Mouse (Mus musculus) myocyte (in vitro differentiated cells): Measurements from ENCODE around the gene Pcbp4. TPM values are rescaled to one million over a fixed set of nuclear protein-coding genes. Genes with fewer than 3 reads are reported as not detected.
A peak's percentile ranks its signal among the peaks of the same experiment; 100 is the strongest.

Source experiments
- H3K27me3 ChIP-seq: one replicate; pipeline ENCODE4 v1.6.1; 2011; ENCODE audit not compliant: control insufficient read depth, insufficient read depth, insufficient read length
- H3K36me3 ChIP-seq: one replicate; pipeline ENCODE4 v1.6.1; 2011; ENCODE audit not compliant: control insufficient read depth, insufficient read depth
- H3K4me2 ChIP-seq: one replicate; pipeline ENCODE4 v1.6.1; 2011; ENCODE audit warnings: low read depth, control low read depth
- H3K4me3 ChIP-seq: one replicate; pipeline ENCODE4 v1.5.1; 2011; ENCODE audit warnings: mild to moderate bottlenecking, control low read depth, moderate library complexity
- H3K79me2 ChIP-seq: one replicate; pipeline ENCODE4 v1.6.1; 2011; ENCODE audit not compliant: control insufficient read depth, insufficient read depth
- H3ac ChIP-seq: one replicate; pipeline ENCODE4 v1.6.1; 2011; ENCODE audit not compliant: control insufficient read depth, insufficient read length
- CEBPB ChIP-seq: IDR thresholded peaks from 2 replicates; pipeline ENCODE4 v1.6.1; 2011; ENCODE audit warnings: mild to moderate bottlenecking, moderate library complexity; ENCODE audit not compliant: poor library complexity, insufficient read depth, severe bottlenecking
- E2F4 ChIP-seq: IDR thresholded peaks from one replicate; pipeline ENCODE4 v1.6.1; 2011; ENCODE audit warnings: mild to moderate bottlenecking, control low read depth, moderate library complexity; ENCODE audit not compliant: insufficient read depth
- MAX ChIP-seq: IDR thresholded peaks from one replicate; pipeline ENCODE4 v1.6.1; 2011; ENCODE audit warnings: low read depth, mild to moderate bottlenecking, control low read depth
- MYOD1 ChIP-seq, 3 experiments: IDR thresholded peaks; one replicate each; pipeline ENCODE4 v1.6.1; 2011; ENCODE audit warnings: control low read depth in 2 of 3, low read depth in 2 of 3, mild to moderate bottlenecking in 2 of 3, moderate library complexity in 1 of 3; ENCODE audit not compliant: insufficient read length in 2 of 3, control insufficient read depth in 1 of 3
- MYOG ChIP-seq, 3 experiments: IDR thresholded peaks; one replicate each; pipeline ENCODE4 v1.6.1; 2011; ENCODE audit warnings: control low read depth in 2 of 3, low read depth in 2 of 3, mild to moderate bottlenecking in 2 of 3; ENCODE audit not compliant: insufficient read length in 2 of 3, control insufficient read depth in 1 of 3, insufficient read depth in 1 of 3
- POLR2A ChIP-seq: IDR thresholded peaks from one replicate; pipeline ENCODE4 v1.6.1; 2011; ENCODE audit warnings: low read depth, mild to moderate bottlenecking, control low read depth, moderate library complexity; ENCODE audit not compliant: insufficient read length
- POLR2AphosphoS2 ChIP-seq: IDR thresholded peaks from one replicate; pipeline ENCODE4 v1.6.1; 2011; ENCODE audit warnings: low read depth, control low read depth; ENCODE audit not compliant: insufficient read length
- REST ChIP-seq: IDR thresholded peaks from one replicate; pipeline ENCODE4 v1.6.1; 2011; ENCODE audit warnings: mild to moderate bottlenecking, control low read depth, moderate library complexity; ENCODE audit not compliant: insufficient read depth, insufficient read length
- SRF ChIP-seq: IDR thresholded peaks from one replicate; pipeline ENCODE4 v1.6.1; 2011; ENCODE audit warnings: low read depth; ENCODE audit not compliant: control insufficient read depth, insufficient read length
- TCF12 ChIP-seq: IDR thresholded peaks from one replicate; pipeline ENCODE4 v1.6.1; 2011; ENCODE audit warnings: mild to moderate bottlenecking, control low read depth; ENCODE audit not compliant: poor library complexity, insufficient read depth, severe bottlenecking
- TCF3 ChIP-seq: IDR thresholded peaks from one replicate; pipeline ENCODE4 v1.6.1; 2011; ENCODE audit warnings: low read depth, control low read depth; ENCODE audit not compliant: insufficient read length
- USF1 ChIP-seq: IDR thresholded peaks from one replicate; pipeline ENCODE4 v1.6.1; 2011; ENCODE audit warnings: low read depth, mild to moderate bottlenecking, control low read depth, moderate library complexity
- polyA plus RNA-seq: library from polyadenylated mRNA; unstranded; fragments of >200 nt; fragmentation: generic; extraction: Trizol; gene quantifications from one replicate; pipeline ENCODE4 v1.2.1, GENCODE M21; 2012; ENCODE audit warnings: missing spikeins

The Pcbp4 gene
- polyA plus RNA-seq, 1 experiment: 274 TPM

DNA sequence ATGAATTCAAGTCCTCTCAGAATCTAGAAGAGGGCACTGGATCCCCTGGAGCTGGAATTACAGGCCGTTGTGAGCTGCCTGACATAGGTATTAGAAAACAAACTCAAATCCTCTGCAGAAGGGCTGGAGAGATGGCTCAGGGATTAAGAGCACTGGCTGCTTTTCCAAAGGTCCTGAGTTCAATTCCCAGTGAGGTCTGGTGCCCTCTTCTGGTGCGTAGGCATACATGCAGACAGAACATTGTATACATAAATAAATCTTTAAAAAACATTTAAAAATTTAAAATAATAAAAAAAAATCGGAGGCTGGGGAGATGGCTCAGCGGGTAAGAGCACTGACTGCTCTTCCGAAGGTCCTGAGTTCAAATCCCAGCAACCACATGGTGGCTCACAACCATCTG lies 10.4 kb upstream of the Pcbp4 start:
- Histone ChIP-seq H3K79me2 (no peaks in the 10 kb centered on the region), H3ac (no peak overlapping the region), H3K4me2 (no peak overlapping the region), H3K27me3 (no peaks in the 10 kb centered on the region), H3K36me3 (no peaks in the 10 kb centered on the region), H3K4me3 (no peak overlapping the region)
- TF ChIP-seq SRF (no peak), POLR2AphosphoS2 (no peak), TCF12 (no peak), MYOG (IDR thresholded peaks at IDR 0.05; ENCODE audit: control insufficient read depth in 1 of 3, insufficient read depth in 1 of 3, insufficient read length in 2 of 3, low read depth in 2 of 3) (no peak), E2F4 (no peak), USF1 (no peak), CEBPB (no peak), MAX (no peak)

DNA sequence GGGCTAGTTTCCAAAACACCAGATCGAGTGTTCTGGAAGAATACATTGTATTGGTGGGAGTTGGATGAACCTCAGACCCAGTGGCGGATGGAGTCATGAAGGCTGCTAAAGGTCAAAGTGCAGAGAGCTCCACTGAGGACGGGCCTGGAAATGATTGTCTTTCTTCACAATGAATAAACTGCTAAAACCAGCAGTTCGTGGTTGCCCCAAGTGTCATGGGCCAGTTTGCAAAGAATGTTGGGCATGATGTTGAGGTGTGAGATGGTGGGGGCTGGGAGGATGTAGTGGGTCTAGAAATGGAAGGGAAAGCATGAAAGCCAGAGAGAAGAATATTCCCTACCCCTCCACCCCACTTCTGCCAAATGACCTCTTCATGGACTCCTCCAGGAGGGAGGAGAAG lies 8.3 kb upstream of the Pcbp4 start:
- Histone ChIP-seq H3K27me3 (no peaks in the 10 kb centered on the region), H3ac (no peak overlapping the region), H3K4me3 (no peak overlapping the region), H3K79me2 (no peaks in the 10 kb centered on the region), H3K4me2 (no peak overlapping the region), H3K36me3 (no peaks in the 10 kb centered on the region)
- TF ChIP-seq E2F4: no peak
- TF ChIP-seq TCF12: no peak
- no peak for TF ChIP-seq REST
- no peak for TF ChIP-seq MYOD1 (IDR thresholded peaks at IDR 0.05; ENCODE audit: control insufficient read depth in 1 of 3, insufficient read length in 2 of 3, low read depth in 2 of 3)
- TF ChIP-seq POLR2AphosphoS2: no peak
- no peak for TF ChIP-seq POLR2A
- TF ChIP-seq MAX: no peak
- TF ChIP-seq MYOG (IDR thresholded peaks at IDR 0.05; ENCODE audit: control insufficient read depth in 1 of 3, insufficient read depth in 1 of 3, insufficient read length in 2 of 3, low read depth in 2 of 3): no peak
- TF ChIP-seq USF1: no peak
- TF ChIP-seq CEBPB: no peak
- TF ChIP-seq SRF: no peak
- TF ChIP-seq TCF3: no peak

GRCm38 (mm10) chr9:106447348-106447747 lies 5.7 kb upstream of the Pcbp4 start, which contains the start of the genes Abhd14b and Abhd14a:
TSS of gene Abhd14b (plus strand) at chr9:106447459.
TSS of gene Abhd14a (minus strand) at chr9:106447678.
- peak within 1 kb of the TSS; percentile 99 for H3K4me2 ChIP-seq
- TF ChIP-seq MYOG (IDR thresholded peaks at IDR 0.05; ENCODE audit: control insufficient read depth in 1 of 3, insufficient read depth in 1 of 3, insufficient read length in 2 of 3, low read depth in 2 of 3) (no peak), USF1 (peak; percentile 33), POLR2AphosphoS2 (peak; percentile 44), POLR2A (peak; percentile 57), E2F4 (no peak), MYOD1 (IDR thresholded peaks at IDR 0.05; ENCODE audit: control insufficient read depth in 1 of 3, insufficient read length in 2 of 3, low read depth in 2 of 3) (peak in 1 of 3 experiments; percentile 8)
- H3K4me3 ChIP-seq: peak within 1 kb of the TSS; percentile 40
- no peak within 1 kb of the TSS for H3ac ChIP-seq
- no peaks in the 10 kb centered on the region for H3K79me2 ChIP-seq
- no peaks in the 10 kb centered on the region for H3K27me3 ChIP-seq
- no peaks in the 10 kb centered on the region for H3K36me3 ChIP-seq

GRCm38 (mm10) chr9:106447951-106448350 lies 5.1 kb upstream of the Pcbp4 start:
- H3K27me3 ChIP-seq: no peaks in the 10 kb centered on the region
- H3ac ChIP-seq: no peak overlapping the region
- no peaks in the 10 kb centered on the region for H3K36me3 ChIP-seq
- peak overlapping the region; percentile 40 for H3K4me3 ChIP-seq
- H3K4me2 ChIP-seq: peak overlapping the region; percentile 99
- no peak for TF ChIP-seq POLR2AphosphoS2
- no peak for TF ChIP-seq MYOD1 (IDR thresholded peaks at IDR 0.05; ENCODE audit: control insufficient read depth in 1 of 3, insufficient read length in 2 of 3, low read depth in 2 of 3)
- TF ChIP-seq CEBPB: no peak
- no peak for TF ChIP-seq POLR2A
- TF ChIP-seq USF1: no peak
- TF ChIP-seq REST: no peak
- no peak for TF ChIP-seq TCF12
- no peak for TF ChIP-seq SRF
- TF ChIP-seq E2F4: no peak
- TF ChIP-seq MYOG (IDR thresholded peaks at IDR 0.05; ENCODE audit: control insufficient read depth in 1 of 3, insufficient read depth in 1 of 3, insufficient read length in 2 of 3, low read depth in 2 of 3): no peak
- no peak for TF ChIP-seq MAX
- TF ChIP-seq TCF3: no peak
- H3K79me2 ChIP-seq: no peaks in the 10 kb centered on the region

- TF ChIP-seq USF1 (no peak), POLR2AphosphoS2 (peak; percentile 66), TCF12 (no peak), POLR2A (peak; percentile 50), MYOD1 (IDR thresholded peaks at IDR 0.05; ENCODE audit: control insufficient read depth in 1 of 3, insufficient read length in 2 of 3, low read depth in 2 of 3) (peak in 2 of 3 experiments; percentile 20 to 54), MYOG (IDR thresholded peaks at IDR 0.05; ENCODE audit: control insufficient read depth in 1 of 3, insufficient read depth in 1 of 3, insufficient read length in 2 of 3, low read depth in 2 of 3) (peak in 2 of 3 experiments; percentile 59 to 69), MAX (no peak), SRF (no peak)
- no peaks in the 10 kb centered on the region for H3K79me2 ChIP-seq
- peak overlapping the region; percentile 99 for H3K4me2 ChIP-seq
- no peaks in the 10 kb centered on the region for H3K27me3 ChIP-seq
- H3K36me3 ChIP-seq: no peaks in the 10 kb centered on the region
- peak overlapping the region; percentile 40 for H3K4me3 ChIP-seq
- no peak overlapping the region for H3ac ChIP-seq
Observed at GRCm38 (mm10) chr9:106448498-106449031, 4.5 kb upstream of the Pcbp4 start.
